ENCODE assay signal across 30 mouse cellular contexts in the genomic region with DNA sequence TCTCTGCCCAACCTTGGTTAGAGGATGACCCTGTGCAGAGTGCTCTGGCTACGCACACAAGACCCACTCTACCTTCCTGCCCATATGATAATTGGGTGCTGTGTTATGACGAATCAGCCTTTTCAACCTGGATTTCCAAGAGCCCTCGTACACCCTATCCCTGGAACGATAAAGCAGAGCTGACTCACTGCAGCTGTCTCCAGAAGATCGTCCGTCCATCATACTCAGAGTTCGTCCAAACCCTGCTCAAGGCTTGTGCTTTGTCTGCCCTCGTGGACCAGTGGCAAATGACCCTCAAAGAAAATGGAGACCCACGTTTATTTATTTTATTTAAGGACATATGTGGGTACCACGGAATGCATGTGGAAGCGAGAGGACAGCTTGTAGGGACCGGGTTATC. TPM values are rescaled to one million over a fixed set of nuclear protein-coding genes. Genes with fewer than 3 reads are reported as not detected.
"Had no signal": no experiment of that assay in that cellular context is flagged by ENCODE, and none has a peak within 500 bp of the region (broad histone marks: within the 10 kb centered on the region; RNA-seq: fewer than 3 reads in every experiment).

No protein-coding gene starts in this region.

- H3K9me3 ChIP-seq: heart, embryonic 13.5 days; heart, embryonic 15.5 days; hindbrain, embryonic 13.5 days; hindbrain, embryonic 15.5 days; kidney, embryonic 15.5 days; limb, embryonic 13.5 days; limb, embryonic 15.5 days; liver, embryonic 12.5 days had no signal

- H3K36me3 ChIP-seq: heart, embryonic 13.5 days; heart, embryonic 15.5 days; hindbrain, embryonic 13.5 days; hindbrain, embryonic 15.5 days; kidney, embryonic 15.5 days; limb, embryonic 13.5 days; limb, embryonic 15.5 days; liver, embryonic 12.5 days had no signal

- H3K9ac ChIP-seq: heart, embryonic 13.5 days; heart, embryonic 15.5 days; hindbrain, embryonic 13.5 days; hindbrain, embryonic 15.5 days; kidney, embryonic 15.5 days; limb, embryonic 13.5 days; limb, embryonic 15.5 days; liver, embryonic 12.5 days had no signal

- H3K4me2 ChIP-seq: heart, embryonic 11.5 days; heart, embryonic 13.5 days; heart, embryonic 15.5 days; hindbrain, embryonic 13.5 days; hindbrain, embryonic 15.5 days; kidney, embryonic 15.5 days; limb, embryonic 13.5 days; limb, embryonic 15.5 days; liver, embryonic 12.5 days had no signal

- H3K4me3 ChIP-seq: heart, adult 2 months; heart, embryonic 13.5 days; heart, embryonic 15.5 days; hindbrain, embryonic 13.5 days; hindbrain, embryonic 15.5 days; kidney, embryonic 15.5 days; limb, embryonic 13.5 days; limb, embryonic 15.5 days; liver, embryonic 12.5 days had no signal

- H3K27ac ChIP-seq: heart, adult 2 months; heart, embryonic 13.5 days; heart, embryonic 15.5 days; hindbrain, embryonic 13.5 days; hindbrain, embryonic 15.5 days; hindbrain, postnatal 0 days; kidney, embryonic 15.5 days; kidney, postnatal 0 days; limb, embryonic 13.5 days; limb, embryonic 15.5 days; liver, embryonic 12.5 days had no signal

- H3K27me3 ChIP-seq: heart, embryonic 13.5 days; heart, embryonic 15.5 days; hindbrain, embryonic 13.5 days; hindbrain, embryonic 15.5 days; kidney, embryonic 15.5 days; limb, embryonic 13.5 days; limb, embryonic 15.5 days; liver, embryonic 12.5 days had no signal

- DNase-seq: gastrocnemius, postnatal 14 days; gastrocnemius, postnatal 36 days; heart, adult 11 months; heart, adult 2 months; heart, postnatal 14 days; heart, postnatal 36 days; kidney, adult 11 months; kidney, adult 2 months; kidney, adult 9 months; kidney, postnatal 14 days; kidney, postnatal 36 days; layer of hippocampus, adult 9-11 months; layer of hippocampus, postnatal 36 days; left cerebral cortex, postnatal 4 days had no signal

- ATAC-seq: hindbrain, postnatal 0 days; intestine, embryonic 16.5 days; liver, embryonic 12.5 days had no signal

RNA-seq across cellular contexts. Expression of gene Gm42791, which starts 19.9 kb away (rescaled TPM):
- total RNA-seq: hindbrain, postnatal 0 days; liver, adult 2 months had no signal
- polyA plus RNA-seq: gonadal fat pad, adult 2 months; heart, adult 2 months; heart, embryonic 11.5 days; hindbrain, embryonic 11.5 days; kidney, adult 2 months; kidney, embryonic 15.5 days; kidney, postnatal 0 days; large intestine, adult 2 months; liver, adult 2 months had no signal
